Comparison of ENCODE assay signal across 28 mouse cellular contexts in genomic region chr7:75981560-75981959, GRCm38 (mm10).
A peak's percentile ranks its signal among the peaks of the same experiment; 100 is the strongest.
DNase-seq lines count a peak whose midpoint lies in the region; ATAC-seq and TF ChIP-seq lines count a peak whose summit lies in the region.
"Had no signal": no experiment of that assay in that cellular context is flagged by ENCODE, and none has a peak within 500 bp of the region (broad histone marks: within the 10 kb centered on the region; RNA-seq: fewer than 3 reads in every experiment).

No protein-coding gene starts in this region.

- peak overlapping the region; percentile 42; the same call in 1 of the 2 replicates for H3K27ac ChIP-seq in neural tube, embryonic 13.5 days (replicated peaks)
- H3K27ac ChIP-seq in neural tube, embryonic 15.5 days (replicated peaks): no peak overlapping the region
- H3K27ac ChIP-seq: hindbrain, embryonic 10.5 days; hindbrain, embryonic 15.5 days; kidney, postnatal 0 days; liver, embryonic 15.5 days; lung, embryonic 15.5 days; midbrain, embryonic 10.5 days had no signal

- peaks cover 18% of the 10 kb centered on the region for H3K4me1 ChIP-seq in neural tube, embryonic 13.5 days (replicated peaks)
- H3K4me1 ChIP-seq in neural tube, embryonic 15.5 days: peaks cover 11% of the 10 kb centered on the region
- H3K4me1 ChIP-seq in lung, adult 2 months (ENCODE audit: control insufficient read depth, insufficient read depth, low read length): no peaks in the 10 kb centered on the region
- H3K4me1 ChIP-seq: liver, embryonic 15.5 days; lung, embryonic 15.5 days had no signal

- no peaks in the 10 kb centered on the region for H3K36me3 ChIP-seq in neural tube, embryonic 13.5 days
- no peaks in the 10 kb centered on the region for H3K36me3 ChIP-seq in neural tube, embryonic 15.5 days
- H3K36me3 ChIP-seq: hindbrain, embryonic 10.5 days; hindbrain, embryonic 15.5 days; liver, embryonic 15.5 days; lung, embryonic 15.5 days; midbrain, embryonic 10.5 days had no signal

- H3K9me3 ChIP-seq in neural tube, embryonic 13.5 days: no peaks in the 10 kb centered on the region
- H3K9me3 ChIP-seq in neural tube, embryonic 15.5 days (replicated peaks): no peaks in the 10 kb centered on the region
- H3K9me3 ChIP-seq: hindbrain, embryonic 15.5 days; liver, embryonic 15.5 days; lung, embryonic 15.5 days; midbrain, embryonic 10.5 days had no signal

- H3K4me3 ChIP-seq in neural tube, embryonic 13.5 days: no peak overlapping the region
- H3K4me3 ChIP-seq in neural tube, embryonic 15.5 days (replicated peaks): no peak overlapping the region
- no peak overlapping the region for H3K4me3 ChIP-seq in lung, adult 2 months (replicated peaks; ENCODE audit: extremely low read depth, low read depth, low read length)
- H3K4me3 ChIP-seq: erythroblast, embryonic 14.5 days; hindbrain, embryonic 10.5 days; hindbrain, embryonic 15.5 days; liver, embryonic 15.5 days; lung, embryonic 15.5 days; midbrain, embryonic 10.5 days; myocyte had no signal

- H3K9ac ChIP-seq in neural tube, embryonic 13.5 days: no peak overlapping the region
- no peak overlapping the region for H3K9ac ChIP-seq in neural tube, embryonic 15.5 days (replicated peaks)
- H3K9ac ChIP-seq: hindbrain, embryonic 15.5 days; liver, embryonic 15.5 days; lung, embryonic 15.5 days had no signal

- 45% methylated on average over 5 of the region's 5 CpGs for WGBS in neural tube, embryonic 13.5 days
- 46% methylated on average over 5 of the region's 5 CpGs for WGBS in neural tube, embryonic 15.5 days
- WGBS in lung, adult 2 months: 38% methylated on average over 5 of the region's 5 CpGs

- no peaks in the 10 kb centered on the region for H3K27me3 ChIP-seq in neural tube, embryonic 13.5 days
- H3K27me3 ChIP-seq in neural tube, embryonic 15.5 days (replicated peaks): no peaks in the 10 kb centered on the region
- H3K27me3 ChIP-seq: hindbrain, embryonic 15.5 days; liver, embryonic 15.5 days; lung, embryonic 15.5 days had no signal

- TF ChIP-seq CTCF in lung, adult 2 months (IDR thresholded peaks at IDR 0.05; ENCODE audit: insufficient read depth, low read length): no peak

- ATAC-seq in neural tube, embryonic 13.5 days (ENCODE audit: low read depth): no peak
- ATAC-seq in neural tube, embryonic 15.5 days (ENCODE audit: low FRiP score): no peak
- ATAC-seq in activated CD4-positive, CD25-positive, alpha-beta regulatory T cell, adult 4 months: peak; percentile 76
- ATAC-seq: intestine, embryonic 16.5 days; Patski had no signal

- TF ChIP-seq POLR2A in lung, adult 2 months (IDR thresholded peaks at IDR 0.05; ENCODE audit: borderline replicate concordance, extremely low read depth, low read depth, low read length): no peak

- H3K4me2 ChIP-seq in neural tube, embryonic 13.5 days: no peak overlapping the region
- no peak overlapping the region for H3K4me2 ChIP-seq in neural tube, embryonic 15.5 days
- H3K4me2 ChIP-seq: hindbrain, embryonic 15.5 days; liver, embryonic 15.5 days; lung, embryonic 15.5 days had no signal

- peak; percentile 27 for DNase-seq in induced T-regulatory cell, adult 2 months (ENCODE audit: low read depth)
- no peak for DNase-seq in left cerebral cortex, adult 11 months (ENCODE audit: low spot score)
- no peak for DNase-seq in lung, adult 2 months
- DNase-seq: adrenal gland, postnatal 25 days; B cell, adult 2 months; cerebellum, adult 11-12 months; cerebellum, adult 9-11 months; gastrocnemius, postnatal 14 days; heart, postnatal 14 days; kidney, adult 8-10 months; layer of hippocampus, adult 9-11 months; liver; right cerebral cortex, postnatal 4 days; thymus, adult 2 months; thymus, postnatal 4 days had no signal
